Mouse (Mus musculus): ENCODE measurements around the gene Tapbp. TPM values are rescaled to one million over a fixed set of nuclear protein-coding genes. Genes with fewer than 3 reads are reported as not detected.
"Not testable (repeated sequence)": the region's sequence is repeated elsewhere in the genome, so short reads cannot be mapped to it uniquely, and the experiment has no call there.

Gene Tapbp
- polyA plus RNA-seq, 1 experiment = 30.5 TPM

DNA sequence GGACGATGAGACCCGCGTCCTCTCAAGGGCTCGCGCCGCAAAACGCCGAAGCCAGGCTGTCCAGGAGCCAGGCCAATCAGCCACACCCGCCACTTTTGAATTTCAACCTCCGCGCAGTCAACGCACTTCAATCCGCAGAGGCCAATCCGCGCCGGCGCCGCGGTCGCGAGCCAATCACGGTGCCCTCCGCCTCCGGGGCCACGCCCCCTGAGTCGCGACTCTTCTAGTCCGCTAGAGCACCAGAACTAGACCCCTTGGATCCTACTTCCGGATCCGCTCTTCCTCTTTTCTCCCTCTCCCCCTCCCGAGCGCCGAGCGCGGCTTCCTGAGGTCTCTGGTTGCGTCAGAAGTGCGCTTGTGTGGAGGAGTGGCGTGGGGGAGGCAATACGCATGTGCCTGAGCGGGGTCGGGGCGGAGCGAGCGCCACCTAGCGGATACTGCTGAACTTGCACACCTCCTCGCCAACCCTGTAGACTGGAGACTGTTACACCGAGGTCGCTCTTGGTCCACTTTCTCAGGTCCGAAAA lies 25.1 kb upstream of the Tapbp start, which contains the start of gene Kifc1:
Gene Kifc1 (minus strand): TSS at position 129 of the 527 bp plus-strand sequence.
- Histone ChIP-seq H3K4me3 (ENCODE audit: insufficient read depth, poor library complexity, severe bottlenecking) (peak within 1 kb of the TSS; percentile 65), H3K79me3 (ENCODE audit: low read depth) (peaks cover 25% of the 10 kb centered on the region), H3K79me2 (ENCODE audit: control insufficient read depth, insufficient read depth) (peaks cover 44% of the 10 kb centered on the region), H3ac (ENCODE audit: control insufficient read depth, insufficient read length, low read depth) (peak within 1 kb of the TSS; percentile 77), H3K36me3 (ENCODE audit: control insufficient read depth, insufficient read depth) (peaks cover 8% of the 10 kb centered on the region), H3K27me3 (ENCODE audit: control insufficient read depth, insufficient read depth, insufficient read length) (no peaks in the 10 kb centered on the region)
- peak; percentile 96 for TF ChIP-seq CTCF (IDR thresholded peaks at IDR 0.05; ENCODE audit: control insufficient read depth, insufficient read depth, insufficient read length)
- TF ChIP-seq MYOG (IDR thresholded peaks at IDR 0.05; ENCODE audit: control insufficient read depth, extremely low read depth, insufficient read length) = no peak
- TF ChIP-seq USF1 (IDR thresholded peaks at IDR 0.05; ENCODE audit: low read depth) = no peak
- TF ChIP-seq MYOD1 (IDR thresholded peaks at IDR 0.05; ENCODE audit: control insufficient read depth, insufficient read length, low read depth) = no peak
- TF ChIP-seq MAX (IDR thresholded peaks at IDR 0.05) = peak; percentile 89
- peak; percentile 77 for TF ChIP-seq CEBPB (IDR thresholded peaks at IDR 0.05; ENCODE audit: low read depth)
- TF ChIP-seq FOSL1 (IDR thresholded peaks at IDR 0.05; ENCODE audit: insufficient read depth, low read length, poor library complexity, severe bottlenecking) = no peak

DNA sequence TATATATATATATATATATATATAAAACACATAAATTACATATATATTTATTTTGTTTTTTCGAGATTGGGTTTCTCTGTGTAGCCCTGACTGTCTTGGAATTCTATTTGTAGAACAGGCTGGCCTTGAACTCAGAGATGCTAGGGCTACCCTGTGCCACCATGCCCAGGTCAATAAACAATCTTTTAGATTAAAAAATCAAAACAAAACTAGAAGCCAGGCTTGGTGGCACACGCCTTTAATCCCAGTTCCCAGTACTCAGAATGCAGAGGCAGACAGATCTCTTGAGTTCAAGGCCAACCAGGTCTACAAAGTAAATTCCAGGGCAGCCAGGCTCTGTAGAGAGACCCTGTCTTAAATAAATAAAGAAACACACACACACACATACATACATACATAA lies 24.3 kb upstream of the Tapbp start:
- Histone ChIP-seq H3K79me2 (ENCODE audit: control insufficient read depth, insufficient read depth) (peaks cover 38% of the 10 kb centered on the region), H3K36me3 (ENCODE audit: control insufficient read depth, insufficient read depth) (peaks cover 5% of the 10 kb centered on the region), H3K27me3 (ENCODE audit: control insufficient read depth, insufficient read depth, insufficient read length) (no peaks in the 10 kb centered on the region), H3K79me3 (ENCODE audit: low read depth) (peaks cover 25% of the 10 kb centered on the region), H3ac (ENCODE audit: control insufficient read depth, insufficient read length, low read depth) (no peak overlapping the region), H3K4me3 (ENCODE audit: insufficient read depth, poor library complexity, severe bottlenecking) (no peak overlapping the region)
- TF ChIP-seq MYOD1 (IDR thresholded peaks at IDR 0.05; ENCODE audit: control insufficient read depth, insufficient read length, low read depth) (no peak), CEBPB (IDR thresholded peaks at IDR 0.05; ENCODE audit: low read depth) (no peak)

DNA sequence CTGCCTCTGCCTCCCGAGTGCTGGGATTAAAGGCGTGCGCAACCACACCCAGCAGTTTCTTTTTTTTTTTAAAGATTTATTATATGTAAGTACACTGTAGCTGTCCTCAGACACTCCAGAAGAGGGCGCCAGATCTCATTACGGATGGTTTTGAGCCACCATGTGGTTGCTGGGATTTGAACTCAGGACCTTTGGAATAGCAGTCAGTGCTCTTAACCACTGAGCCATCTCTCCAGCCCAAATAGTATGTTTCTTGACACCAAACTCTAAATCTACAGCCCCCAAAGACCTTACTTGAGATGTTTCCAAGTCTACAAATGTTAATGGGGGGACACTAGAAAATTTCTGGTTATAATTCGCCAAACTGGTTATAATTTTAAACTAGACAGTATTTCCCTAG lies 23.8 kb upstream of the Tapbp start:
- H3K79me3 ChIP-seq (ENCODE audit: low read depth) = peaks cover 23% of the 10 kb centered on the region
- H3ac ChIP-seq (ENCODE audit: control insufficient read depth, insufficient read length, low read depth); H3K36me3 ChIP-seq (ENCODE audit: control insufficient read depth, insufficient read depth); H3K4me3 ChIP-seq (ENCODE audit: insufficient read depth, poor library complexity, severe bottlenecking); H3K27me3 ChIP-seq (ENCODE audit: control insufficient read depth, insufficient read depth, insufficient read length): not testable (repeated sequence)
- peaks cover 33% of the 10 kb centered on the region for H3K79me2 ChIP-seq (ENCODE audit: control insufficient read depth, insufficient read depth)

GRCm38 (mm10) chr17:33892429-33892828 lies 23.3 kb upstream of the Tapbp start:
- Histone ChIP-seq H3K79me2 (ENCODE audit: control insufficient read depth, insufficient read depth) (peaks cover 27% of the 10 kb centered on the region), H3ac (ENCODE audit: control insufficient read depth, insufficient read length, low read depth) (no peak overlapping the region), H3K79me3 (ENCODE audit: low read depth) (peaks cover 19% of the 10 kb centered on the region), H3K36me3 (ENCODE audit: control insufficient read depth, insufficient read depth) (no peaks in the 10 kb centered on the region), H3K27me3 (ENCODE audit: control insufficient read depth, insufficient read depth, insufficient read length) (no peaks in the 10 kb centered on the region), H3K4me3 (ENCODE audit: insufficient read depth, poor library complexity, severe bottlenecking) (no peak overlapping the region)
- no peak for TF ChIP-seq CEBPB (IDR thresholded peaks at IDR 0.05; ENCODE audit: low read depth)
- TF ChIP-seq FOSL1 (IDR thresholded peaks at IDR 0.05; ENCODE audit: insufficient read depth, low read length, poor library complexity, severe bottlenecking) = no peak

DNA sequence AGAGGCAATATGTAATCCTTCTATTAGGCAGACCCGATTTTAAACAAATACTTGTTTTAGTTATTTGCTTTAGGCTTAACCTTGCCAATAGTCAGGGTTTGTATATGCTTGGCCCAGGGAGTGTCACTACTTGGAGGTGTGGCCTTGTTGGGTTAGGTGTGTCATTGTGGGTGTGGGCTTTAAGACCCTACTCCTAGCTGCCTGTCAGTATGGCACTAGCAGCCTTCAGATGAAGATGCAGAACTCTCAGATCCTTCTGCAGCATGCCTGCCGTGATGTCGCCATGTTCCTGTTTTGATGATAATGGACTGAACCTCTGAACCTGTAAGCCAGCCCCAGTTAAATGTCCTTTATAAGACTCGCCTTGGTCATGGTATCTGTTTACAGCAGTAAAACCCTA lies 22.7 kb upstream of the Tapbp start:
- not testable (repeated sequence) for H3ac ChIP-seq (ENCODE audit: control insufficient read depth, insufficient read length, low read depth); H3K36me3 ChIP-seq (ENCODE audit: control insufficient read depth, insufficient read depth); H3K27me3 ChIP-seq (ENCODE audit: control insufficient read depth, insufficient read depth, insufficient read length); H3K4me3 ChIP-seq (ENCODE audit: insufficient read depth, poor library complexity, severe bottlenecking)
- H3K79me2 ChIP-seq (ENCODE audit: control insufficient read depth, insufficient read depth) = peaks cover 22% of the 10 kb centered on the region
- peaks cover 14% of the 10 kb centered on the region for H3K79me3 ChIP-seq (ENCODE audit: low read depth)

DNA sequence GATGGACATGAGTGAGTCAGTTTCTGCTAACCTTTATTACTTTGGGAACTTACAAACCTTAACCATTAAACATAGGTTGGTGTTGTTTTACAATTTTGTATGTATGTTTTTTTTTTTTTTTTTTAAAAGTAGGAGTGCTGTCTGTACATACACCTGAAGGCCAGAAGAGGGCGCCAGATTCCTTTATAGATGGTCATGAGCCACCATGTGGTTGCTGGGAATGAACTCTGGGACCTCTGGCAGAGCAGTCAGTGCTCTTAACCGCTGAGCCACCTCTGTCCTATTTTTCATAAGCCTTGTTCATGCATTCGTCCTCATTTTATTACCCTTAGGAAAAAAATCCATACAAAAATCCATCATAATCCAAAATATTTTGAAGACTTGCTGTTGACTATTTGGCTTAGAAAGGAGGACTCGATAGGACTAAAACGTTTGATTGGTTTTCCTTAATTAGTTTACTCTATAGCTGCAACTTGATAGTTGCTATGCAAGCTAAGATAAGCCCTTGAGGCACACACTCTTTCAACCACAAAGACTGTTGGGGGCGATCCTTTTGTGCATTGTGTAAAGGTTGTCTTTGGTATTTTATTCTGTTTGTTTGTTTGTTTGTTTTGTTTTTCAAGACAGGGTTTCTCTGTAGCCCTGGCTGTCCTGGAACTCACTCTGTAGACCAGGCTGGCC lies 18.4 kb upstream of the Tapbp start:
- Histone ChIP-seq H3K79me3 (ENCODE audit: low read depth) (no peaks in the 10 kb centered on the region), H3K36me3 (ENCODE audit: control insufficient read depth, insufficient read depth) (no peaks in the 10 kb centered on the region), H3K4me3 (ENCODE audit: insufficient read depth, poor library complexity, severe bottlenecking) (no peak overlapping the region), H3K27me3 (ENCODE audit: control insufficient read depth, insufficient read depth, insufficient read length) (no peaks in the 10 kb centered on the region), H3K79me2 (ENCODE audit: control insufficient read depth, insufficient read depth) (no peaks in the 10 kb centered on the region), H3ac (ENCODE audit: control insufficient read depth, insufficient read length, low read depth) (no peak overlapping the region)
- TF ChIP-seq MAX (IDR thresholded peaks at IDR 0.05) (peak; percentile 36), CTCF (IDR thresholded peaks at IDR 0.05; ENCODE audit: control insufficient read depth, insufficient read depth, insufficient read length) (peak; percentile 25), FOSL1 (IDR thresholded peaks at IDR 0.05; ENCODE audit: insufficient read depth, low read length, poor library complexity, severe bottlenecking) (no peak), USF1 (IDR thresholded peaks at IDR 0.05; ENCODE audit: low read depth) (no peak), CEBPB (IDR thresholded peaks at IDR 0.05; ENCODE audit: low read depth) (no peak)

DNA sequence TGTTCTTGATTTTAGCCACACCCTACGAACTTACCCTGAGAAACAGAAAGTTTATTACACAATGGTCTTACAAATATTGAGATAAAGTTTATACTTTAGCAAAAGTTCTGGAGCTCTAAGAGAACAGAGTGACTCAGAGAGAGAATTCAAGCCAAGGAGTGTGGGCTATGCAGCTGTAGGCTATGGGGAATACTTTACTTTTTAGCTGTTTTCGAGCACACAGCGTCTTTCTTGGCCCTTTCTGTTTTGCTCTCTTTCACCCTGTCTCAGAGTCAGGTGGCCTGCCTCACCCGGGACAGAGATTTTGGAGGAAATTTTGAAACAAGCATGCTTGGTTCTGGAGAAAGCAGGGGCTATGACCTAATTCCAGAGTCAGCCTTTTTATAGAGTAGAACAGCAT lies 17.5 kb upstream of the Tapbp start:
- not testable (repeated sequence) for H3K27me3 ChIP-seq (ENCODE audit: control insufficient read depth, insufficient read depth, insufficient read length); H3K79me2 ChIP-seq (ENCODE audit: control insufficient read depth, insufficient read depth); H3K36me3 ChIP-seq (ENCODE audit: control insufficient read depth, insufficient read depth); H3ac ChIP-seq (ENCODE audit: control insufficient read depth, insufficient read length, low read depth); H3K4me3 ChIP-seq (ENCODE audit: insufficient read depth, poor library complexity, severe bottlenecking); H3K79me3 ChIP-seq (ENCODE audit: low read depth)
